Mouse (Mus musculus): Measurements from ENCODE around the gene Sidt2.
A peak's percentile ranks its signal among the peaks of the same experiment; 100 is the strongest.

Sidt2 gene

GRCm38 (mm10) chr9:45911673-45912072, 43.4 kb downstream of the Sidt2 start:
- peak; percentile 22 for DNase-seq (ENCODE audit: low read depth, low spot score)

DNA sequence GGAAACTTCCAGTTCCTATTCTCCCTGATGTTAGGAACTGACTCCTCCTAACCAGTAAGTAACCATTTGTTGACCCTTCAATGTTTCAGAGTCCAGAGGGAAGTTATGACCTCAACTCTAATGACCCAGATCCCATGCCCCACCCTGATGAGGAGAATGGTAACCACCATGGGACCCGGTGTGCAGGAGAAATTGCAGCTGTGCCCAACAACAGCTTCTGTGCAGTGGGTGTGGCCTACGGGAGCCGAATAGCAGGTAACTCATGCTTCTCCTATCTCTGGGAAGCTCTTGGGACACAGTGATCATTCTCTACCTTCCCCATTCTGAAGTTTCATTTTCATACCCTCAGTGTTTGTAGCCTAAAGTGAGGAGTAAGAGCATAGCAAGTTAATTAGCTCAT, 44.1 kb downstream of the Sidt2 start:
- no peak for DNase-seq (ENCODE audit: low read depth, low spot score)

GRCm38 (mm10) chr9:45907078-45907428, 48.0 kb downstream of the Sidt2 start:
- no peak for DNase-seq (ENCODE audit: low read depth, low spot score)

DNA sequence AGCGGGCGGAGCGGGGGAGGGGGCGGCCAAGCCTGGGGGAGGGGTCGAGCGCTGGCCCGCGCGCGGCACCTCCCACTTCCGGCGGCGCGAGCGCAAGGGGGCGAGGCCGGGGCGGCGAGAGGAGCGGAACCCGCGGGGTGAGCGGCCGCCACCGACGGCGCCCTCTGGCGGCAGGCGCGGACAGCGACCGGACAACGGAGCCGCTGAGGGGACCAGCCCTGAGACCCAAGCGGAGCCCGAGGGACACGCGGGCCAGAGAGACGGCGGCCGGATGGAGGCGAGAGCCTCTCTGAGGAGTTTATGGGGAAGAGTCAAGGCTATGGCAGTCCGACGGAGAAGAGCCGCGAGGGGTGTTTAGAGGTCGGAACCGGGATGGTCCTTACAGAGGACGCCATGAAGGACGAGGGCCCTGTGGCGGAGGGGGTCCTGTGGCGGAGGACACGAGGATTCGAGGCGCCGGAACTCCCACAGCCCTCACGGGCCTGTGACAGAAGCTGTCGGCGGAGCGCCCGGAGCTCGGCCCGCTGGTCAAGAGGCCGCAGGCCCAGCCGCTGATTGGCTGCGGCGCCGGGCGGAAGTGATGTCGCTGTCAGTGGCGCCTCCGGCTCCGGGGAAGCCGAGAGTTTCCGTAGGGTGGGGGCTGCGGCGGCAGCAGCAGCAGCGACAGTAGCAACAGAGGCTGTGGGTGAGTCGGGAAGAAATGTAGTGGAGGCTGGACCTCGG, 48.5 kb downstream of the Sidt2 start, which contains the start of the genes Pcsk7 and Rnf214:
Pcsk7 (plus strand) TSS at position 143 of the 723 bp plus-strand sequence.
Rnf214 (minus strand) TSS at position 557 of the 723 bp plus-strand sequence.
- peak; percentile 88 for DNase-seq (ENCODE audit: low read depth, low spot score)

- peak; percentile 61 for DNase-seq (ENCODE audit: low read depth, low spot score)
Observed at GRCm38 (mm10) chr9:45905811-45906237, 49.2 kb downstream of the Sidt2 start.

- DNase-seq (ENCODE audit: low read depth, low spot score), result no peak
Observed at GRCm38 (mm10) chr9:45905196-45905595, 49.9 kb downstream of the Sidt2 start.

DNA sequence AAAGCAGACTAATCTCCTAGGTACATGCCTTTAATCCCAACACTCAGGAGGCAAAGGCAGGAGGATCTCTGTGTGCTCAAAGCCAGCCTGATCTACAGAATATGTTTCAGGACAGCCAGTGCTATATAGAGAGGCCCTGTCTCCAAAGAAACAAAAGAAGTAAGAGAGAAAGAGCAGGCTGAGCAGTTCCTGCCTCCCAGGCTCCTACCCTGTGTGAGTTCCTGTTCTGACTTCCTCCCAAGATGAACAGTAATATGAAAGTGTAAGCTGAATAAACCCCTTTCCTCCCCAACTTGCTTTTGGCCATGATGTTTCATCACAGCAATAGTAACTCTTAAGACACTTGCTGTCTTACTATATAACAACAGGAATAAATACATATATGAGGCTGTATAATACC, 61.4 kb downstream of the Sidt2 start:
- no peak for DNase-seq (ENCODE audit: low read depth, low spot score)

Data from mesoderm, embryonic 11.5 days (tissue).